Mouse (Mus musculus) heart, postnatal 0 days (tissue): ENCODE data around the gene Ahnak.

Experiments
- CTCF ChIP-seq: IDR thresholded peaks from 2 replicates; pipeline ENCODE4 v1.5.1; 2016; ENCODE audit warnings: antibody characterized with exemption, control low read depth, low read depth
- EP300 ChIP-seq: IDR thresholded peaks from 2 replicates; pipeline ENCODE4 v1.6.1; 2016; ENCODE audit warnings: antibody characterized with exemption, low read depth

DNA sequence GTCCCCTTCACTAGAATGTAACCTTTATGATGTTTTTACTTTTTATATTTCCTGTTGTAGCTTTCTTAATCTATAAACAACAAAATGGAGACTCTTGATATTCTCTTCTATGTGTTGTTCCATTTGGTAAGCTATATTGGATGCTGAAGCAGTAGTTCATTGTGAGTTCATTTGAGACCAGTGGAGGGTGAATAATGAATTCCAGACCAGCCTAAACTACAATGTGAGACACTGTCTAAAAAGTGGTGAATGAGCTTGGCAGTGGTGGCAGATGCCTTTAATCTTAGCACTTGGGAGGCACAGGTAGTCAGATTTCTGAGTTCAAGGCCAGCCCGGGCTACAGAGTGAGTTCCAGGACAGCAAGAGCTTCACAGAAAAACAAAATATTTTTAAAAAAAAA lies 54.0 kb downstream of the Ahnak start:
- no peak for TF ChIP-seq EP300
- no peak for TF ChIP-seq CTCF
